Mouse (Mus musculus): ENCODE results near the gene Lrrn1.

Gene Lrrn1

DNA sequence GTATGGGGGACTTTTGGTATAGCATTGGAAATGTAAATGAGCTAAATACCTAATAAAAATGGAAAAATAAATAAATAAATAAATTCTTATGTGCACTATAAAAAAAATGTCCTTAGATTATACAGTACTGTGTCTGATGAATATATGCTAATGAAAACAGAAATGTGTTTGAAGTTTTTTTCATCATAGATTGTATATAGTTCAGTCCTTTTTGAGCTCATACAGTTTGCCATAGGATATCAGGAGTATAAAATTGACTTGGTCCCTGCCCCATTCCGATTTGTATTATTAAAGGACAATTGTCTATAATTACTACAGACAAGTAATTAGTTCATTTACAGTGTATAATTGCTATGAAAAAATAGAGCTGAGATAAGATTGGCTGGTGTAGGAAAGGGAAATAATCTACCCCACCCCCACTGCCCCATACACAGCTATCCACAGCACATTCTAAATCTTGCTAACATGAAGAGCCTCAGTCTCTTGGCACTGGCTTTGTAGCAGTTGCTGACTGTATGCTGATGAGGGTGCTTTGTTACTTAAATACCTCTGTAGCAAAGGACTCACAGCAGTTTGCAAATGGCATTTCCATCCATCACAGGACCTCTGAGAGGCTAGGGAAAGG lies 54.3 kb downstream of the Lrrn1 start:
- no peak for DNase-seq (ENCODE audit: low spot score)

DNA sequence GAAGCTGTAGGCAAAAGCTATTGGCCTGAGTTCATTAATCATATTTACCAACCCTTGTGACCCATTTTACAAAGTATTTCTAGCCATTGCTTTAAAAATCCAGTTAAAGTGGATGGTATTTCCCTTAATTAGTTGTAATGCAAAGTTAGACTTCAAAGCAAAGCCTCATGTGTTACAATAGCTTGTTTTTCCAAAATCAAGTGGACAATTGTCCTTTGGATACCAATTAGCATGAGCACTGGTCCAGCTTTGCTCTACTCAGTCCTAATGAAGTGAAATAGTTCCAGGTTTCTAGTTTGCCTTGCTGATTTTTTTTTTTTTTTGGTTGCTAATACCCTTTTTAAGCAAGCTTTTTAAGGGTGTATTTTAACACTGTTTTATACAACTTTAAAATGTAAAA lies 75.6 kb downstream of the Lrrn1 start:
- DNase-seq (ENCODE audit: low spot score) = no peak

DNA sequence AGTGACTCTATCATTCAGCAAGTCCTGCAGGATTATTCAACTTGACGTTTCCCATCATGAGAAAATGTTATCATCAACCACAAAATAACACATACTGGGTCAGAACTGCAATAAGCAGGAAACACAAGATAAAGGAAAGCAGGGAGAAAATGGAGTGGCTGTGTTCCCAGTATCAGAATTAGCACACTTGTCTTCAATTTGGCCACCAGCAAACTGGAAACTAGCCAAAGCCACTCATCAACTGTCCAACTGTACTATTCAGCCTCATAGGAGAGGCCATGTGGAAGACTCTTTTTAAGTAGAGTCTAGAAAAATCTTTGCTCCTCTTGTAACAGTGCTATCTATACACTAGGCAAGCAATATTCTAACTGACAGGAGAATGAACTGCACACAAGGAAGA lies 84.7 kb downstream of the Lrrn1 start:
- no peak for DNase-seq (ENCODE audit: low spot score)
